Mouse (Mus musculus) lung, postnatal 0 days (tissue): Measurements from ENCODE around the gene Dnajc3. TPM values are rescaled to one million over a fixed set of nuclear protein-coding genes. Genes with fewer than 3 reads are reported as not detected.

Experiments used
- ATAC-seq: fragments of 200-750 bp; cut with Nextera tagmentation; 2 replicates; pipeline ENCODE4 v1.8.0; 2017; ENCODE audit warnings: moderate library complexity
- DNase-seq: peaks from one replicate; pipeline ENCODE4 v3.0.0-alpha.2; 2016; ENCODE audit warnings: low spot score
- H3K27ac ChIP-seq: fragments of 300-500 bp; sonication (generic); 2 replicates; pipeline ENCODE4 v1.5.1; 2014; ENCODE audit warnings: antibody characterized with exemption, mild to moderate bottlenecking, low read length, mixed read lengths
- H3K27me3 ChIP-seq: fragments of 300-500 bp; sonication (generic); replicated peaks from 2 replicates; pipeline ENCODE4 v1.6.1; 2014; ENCODE audit warnings: low read length, mixed read lengths; ENCODE audit not compliant: insufficient read depth
- H3K36me3 ChIP-seq: fragments of 300-500 bp; sonication (generic); 2 replicates; pipeline ENCODE4 v1.6.1; 2014; ENCODE audit warnings: low read length, mixed read lengths; ENCODE audit not compliant: insufficient read depth
- H3K4me1 ChIP-seq: fragments of 300-500 bp; sonication (generic); 2 replicates; pipeline ENCODE4 v1.6.1; 2014; ENCODE audit warnings: antibody characterized with exemption, low read depth, low read length, mixed read lengths; ENCODE audit not compliant: insufficient read depth
- H3K4me2 ChIP-seq: fragments of 300-500 bp; sonication (generic); replicated peaks from 2 replicates; pipeline ENCODE4 v1.6.1; 2014; ENCODE audit warnings: low read depth, mild to moderate bottlenecking, low read length, moderate library complexity, mixed read lengths
- H3K4me3 ChIP-seq: fragments of 300-500 bp; sonication (generic); 2 replicates; pipeline ENCODE4 v1.5.1; 2014; ENCODE audit warnings: low read depth, low read length
- H3K9ac ChIP-seq: fragments of 300-500 bp; sonication (generic); replicated peaks from 2 replicates; pipeline ENCODE4 v1.6.1; 2014; ENCODE audit warnings: low read depth, mild to moderate bottlenecking
- H3K9me3 ChIP-seq: fragments of 300-500 bp; sonication (generic); 2 replicates; pipeline ENCODE4 v1.6.1; 2016; ENCODE audit warnings: low read length, mixed read lengths
- CTCF ChIP-seq: IDR thresholded peaks from 2 replicates; pipeline ENCODE4 v1.5.1; 2016; ENCODE audit warnings: antibody characterized with exemption, mild to moderate bottlenecking
- EP300 ChIP-seq: IDR thresholded peaks from 2 replicates; pipeline ENCODE4 v1.6.1; 2016; ENCODE audit warnings: antibody characterized with exemption, mild to moderate bottlenecking, control low read depth
- WGBS: fragments of 180-500 bp; shearing (Covaris S2); extraction: QIAGEN DNeasy Blood & Tissue Kit; methylation state at CpG from one replicate; pipeline ENCODE4 v1.1.7; 2014; 5-methylcytosine and 5-hydroxymethylcytosine counted together
- polyA plus RNA-seq: library from polyadenylated mRNA; unstranded; fragments of >200 nt; fragmentation: Nextera tagmentation; extraction: Ambion mirVana; gene quantifications from 2 replicates; pipeline ENCODE4 v1.2.1, GENCODE M21; 2015

The Dnajc3 gene
- polyA plus RNA-seq, 1 experiment from 2014 or later, result 54.1 TPM

DNA sequence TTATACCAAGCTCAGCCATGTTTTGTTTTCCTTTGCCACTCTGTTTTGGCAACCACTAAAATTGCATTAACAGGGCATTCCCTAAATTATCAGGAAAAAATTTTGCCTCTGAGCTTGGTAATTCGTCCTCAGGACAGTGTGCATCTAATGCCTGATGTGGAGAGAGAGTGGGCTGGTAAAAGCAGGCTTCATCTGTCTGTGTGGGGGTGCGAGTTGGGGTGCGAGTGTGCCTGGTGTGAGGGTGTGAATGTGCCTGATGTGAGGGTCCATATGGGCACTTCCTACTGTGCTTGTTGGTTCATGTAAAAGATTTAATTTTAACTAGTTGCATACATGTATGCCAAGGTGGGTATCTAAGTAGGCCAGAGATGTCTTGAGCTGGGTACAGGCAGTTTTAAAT is 34.4 kb upstream of the Dnajc3 start:
- DNase-seq (no peak), ATAC-seq (no peak)
- Histone ChIP-seq H3K27ac (no peak overlapping the region), H3K4me2 (no peak overlapping the region), H3K9ac (no peak overlapping the region), H3K4me3 (no peak overlapping the region), H3K9me3 (no peaks in the 10 kb centered on the region), H3K36me3 (no peaks in the 10 kb centered on the region), H3K4me1 (no peaks in the 10 kb centered on the region; the same call in 1 of the 2 replicates), H3K27me3 (no peaks in the 10 kb centered on the region)
- 85% methylated on average over 3 of the region's 3 CpGs for whole genome bisulfite sequencing
- TF ChIP-seq EP300, result no peak
- TF ChIP-seq CTCF, result no peak

DNA sequence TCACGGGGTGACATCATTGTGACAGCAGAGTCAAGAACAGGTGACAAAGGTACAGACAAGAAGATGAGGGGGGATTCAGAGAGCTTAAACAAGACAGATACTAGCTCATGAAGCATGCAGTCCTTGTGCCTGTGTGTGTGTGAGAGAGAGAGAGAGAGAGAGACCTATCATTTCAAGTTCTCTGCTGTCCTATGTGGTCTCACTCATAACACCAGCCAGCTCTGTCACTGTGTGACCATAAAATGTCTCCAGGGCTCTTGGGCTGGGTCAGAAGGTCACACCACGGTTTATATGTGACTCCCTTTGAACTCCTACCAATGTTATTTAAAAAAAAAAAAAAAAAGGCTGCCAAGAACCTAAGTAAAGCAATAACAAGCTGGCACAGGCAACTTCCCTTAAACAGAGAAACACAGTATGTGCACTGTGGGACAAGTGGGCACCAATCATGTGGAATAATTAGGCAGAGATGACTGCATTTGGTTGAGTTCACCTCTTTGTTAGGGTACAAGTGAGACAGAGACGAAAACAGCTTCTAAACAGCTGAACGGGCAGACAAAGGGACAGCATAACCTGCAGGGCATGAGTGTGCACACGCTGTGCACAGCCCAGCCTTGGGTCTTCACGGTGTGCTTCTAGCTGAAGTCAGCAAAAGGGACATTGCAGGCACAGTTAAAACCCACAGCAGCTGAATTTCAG is 33.8 kb upstream of the Dnajc3 start:
- H3K36me3 ChIP-seq, result no peaks in the 10 kb centered on the region
- WGBS, result 60% methylated on average over 6 of the region's 6 CpGs
- ATAC-seq, result no peak

DNA sequence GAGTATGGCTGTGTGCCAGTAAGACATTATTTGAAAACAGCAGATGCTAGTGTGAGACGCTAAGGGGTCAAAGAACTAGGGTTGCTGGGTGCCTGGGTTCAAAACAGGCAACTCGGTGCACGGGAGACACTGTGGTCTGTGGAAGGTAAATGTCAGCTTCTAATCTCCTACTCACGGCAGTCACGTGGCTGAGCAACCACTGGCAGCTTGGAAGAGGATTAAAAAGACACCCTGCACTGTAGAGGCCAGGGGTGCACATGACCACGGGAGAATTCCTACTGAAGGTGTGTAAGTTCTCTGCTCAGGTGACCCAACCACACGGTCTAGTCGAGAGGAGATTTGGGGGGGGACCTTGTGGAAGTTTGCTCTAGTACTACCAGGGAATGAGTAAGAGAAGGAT is 30.2 kb upstream of the Dnajc3 start:
- peak; percentile 25 for ATAC-seq
- TF ChIP-seq CTCF (no peak), EP300 (no peak)
- no peak overlapping the region for H3K27ac ChIP-seq
- no peaks in the 10 kb centered on the region for H3K27me3 ChIP-seq
- peaks cover 3% of the 10 kb centered on the region; the same call in 1 of the 2 replicates for H3K4me1 ChIP-seq
- H3K4me2 ChIP-seq, result no peak overlapping the region
- no peaks in the 10 kb centered on the region for H3K36me3 ChIP-seq
- no peak overlapping the region for H3K4me3 ChIP-seq
- DNase-seq, result no peak
- H3K9ac ChIP-seq, result no peak overlapping the region
- no peaks in the 10 kb centered on the region for H3K9me3 ChIP-seq
- WGBS, result 47% methylated on average over 8 of the region's 8 CpGs

More for the DNA sequence above, 33.8 kb upstream of the Dnajc3 start:
- Histone ChIP-seq H3K27ac (no peak overlapping the region), H3K4me1 (no peaks in the 10 kb centered on the region; the same call in 1 of the 2 replicates), H3K4me3 (no peak overlapping the region), H3K4me2 (no peak overlapping the region), H3K9ac (no peak overlapping the region), H3K9me3 (no peaks in the 10 kb centered on the region), H3K27me3 (no peaks in the 10 kb centered on the region)
- TF ChIP-seq CTCF (no peak), EP300 (no peak)
- DNase-seq, result no peak

GRCm38 (mm10) chr14:118909872-118910271 is 27.9 kb upstream of the Dnajc3 start:
- TF ChIP-seq CTCF, result no peak
- no peak for TF ChIP-seq EP300
- no peak overlapping the region for H3K4me3 ChIP-seq
- H3K27me3 ChIP-seq, result no peaks in the 10 kb centered on the region
- H3K4me1 ChIP-seq, result peaks cover 3% of the 10 kb centered on the region; the same call in 1 of the 2 replicates
- no peaks in the 10 kb centered on the region for H3K9me3 ChIP-seq
- DNase-seq (peak; percentile 83), ATAC-seq (peak; percentile 66)
- H3K36me3 ChIP-seq, result no peaks in the 10 kb centered on the region
- peak overlapping the region; percentile 71 for H3K27ac ChIP-seq
- H3K4me2 ChIP-seq, result peak overlapping the region; percentile 51; the same call in 1 of the 2 replicates
- H3K9ac ChIP-seq, result no peak overlapping the region
- WGBS, result 48% methylated on average over 8 of the region's 8 CpGs

DNA sequence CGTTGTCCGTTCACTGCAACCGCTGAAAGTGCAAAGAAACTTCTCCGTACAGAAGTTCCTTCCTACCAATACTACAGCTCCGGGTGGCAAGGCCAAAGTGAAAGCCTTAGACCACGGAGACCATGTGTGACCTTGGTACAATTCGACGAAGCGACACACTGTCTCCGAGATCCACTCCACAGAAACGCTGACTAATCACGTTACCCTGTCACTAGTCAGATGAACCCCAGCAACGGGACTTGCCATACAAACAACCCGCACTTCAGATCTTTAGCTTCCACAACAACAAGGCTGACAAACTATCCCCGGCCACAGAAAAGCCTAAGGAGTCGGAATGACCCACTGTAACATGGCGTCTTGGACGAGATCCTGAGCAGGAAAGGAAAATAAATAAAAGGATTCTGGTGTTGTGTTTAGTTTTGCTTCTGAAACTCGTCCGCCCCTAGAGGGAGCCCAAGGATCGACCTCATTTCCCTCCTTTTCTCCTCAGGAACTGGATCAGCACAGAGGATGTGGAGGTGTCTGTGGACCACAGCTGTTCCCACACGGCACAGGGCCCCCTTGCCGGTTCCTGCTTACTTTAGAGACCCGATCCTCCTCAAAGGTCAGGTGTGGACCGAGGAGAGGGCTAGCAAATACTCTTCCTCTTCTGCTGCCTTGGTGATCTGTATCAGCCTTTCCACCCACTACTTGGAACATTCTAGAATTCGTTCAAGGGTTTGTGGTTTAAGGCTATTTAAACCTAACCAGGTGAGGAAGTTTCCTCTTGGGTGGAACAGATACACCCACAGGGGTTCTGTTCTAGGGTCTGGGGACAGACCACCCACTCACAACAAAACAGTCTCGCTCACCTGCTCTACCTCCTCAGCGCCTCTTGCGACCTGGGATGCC is 27.2 kb upstream of the Dnajc3 start:
- Histone ChIP-seq H3K4me1 (peaks cover 3% of the 10 kb centered on the region; the same call in 1 of the 2 replicates), H3K27ac (peak overlapping the region; percentile 71), H3K4me3 (no peak overlapping the region), H3K27me3 (no peaks in the 10 kb centered on the region), H3K9ac (no peak overlapping the region), H3K9me3 (no peaks in the 10 kb centered on the region), H3K36me3 (no peaks in the 10 kb centered on the region), H3K4me2 (peak overlapping the region; percentile 51)
- peak; percentile 87 for TF ChIP-seq CTCF
- TF ChIP-seq EP300, result no peak; the same call in 1 of the 2 replicates
- 34% methylated on average over 29 of the region's 29 CpGs for WGBS
- peak; percentile 93 for DNase-seq
- peak; percentile 63 for ATAC-seq

GRCm38 (mm10) chr14:118911521-118911920 is 26.3 kb upstream of the Dnajc3 start:
- H3K9me3 ChIP-seq, result no peaks in the 10 kb centered on the region
- H3K9ac ChIP-seq, result no peak overlapping the region
- no peak overlapping the region for H3K4me2 ChIP-seq
- no peak overlapping the region for H3K4me3 ChIP-seq
- no peak for TF ChIP-seq EP300
- TF ChIP-seq CTCF, result no peak
- no peak for ATAC-seq
- H3K27me3 ChIP-seq, result no peaks in the 10 kb centered on the region
- 94% methylated on average over 6 of the region's 6 CpGs for WGBS
- H3K4me1 ChIP-seq, result peaks cover 3% of the 10 kb centered on the region; the same call in 1 of the 2 replicates
- DNase-seq, result no peak
- H3K36me3 ChIP-seq, result no peaks in the 10 kb centered on the region
- no peak overlapping the region for H3K27ac ChIP-seq
